Mouse (Mus musculus) myocyte (in vitro differentiated cells): Measurements from ENCODE around the gene Limch1. TPM values are rescaled to one million over a fixed set of nuclear protein-coding genes. Genes with fewer than 3 reads are reported as not detected.

ENCODE experiments used
- H3K27me3 ChIP-seq: one replicate; pipeline ENCODE4 v1.6.1; 2011; ENCODE audit not compliant: control insufficient read depth, insufficient read depth, insufficient read length
- H3K36me3 ChIP-seq: one replicate; pipeline ENCODE4 v1.6.1; 2011; ENCODE audit not compliant: control insufficient read depth, insufficient read depth
- H3K4me2 ChIP-seq: one replicate; pipeline ENCODE4 v1.6.1; 2011; ENCODE audit warnings: low read depth, control low read depth
- H3K4me3 ChIP-seq: one replicate; pipeline ENCODE4 v1.5.1; 2011; ENCODE audit warnings: mild to moderate bottlenecking, control low read depth, moderate library complexity
- H3K79me2 ChIP-seq: one replicate; pipeline ENCODE4 v1.6.1; 2011; ENCODE audit not compliant: control insufficient read depth, insufficient read depth
- H3ac ChIP-seq: one replicate; pipeline ENCODE4 v1.6.1; 2011; ENCODE audit not compliant: control insufficient read depth, insufficient read length
- CEBPB ChIP-seq: IDR thresholded peaks from 2 replicates; pipeline ENCODE4 v1.6.1; 2011; ENCODE audit warnings: mild to moderate bottlenecking, moderate library complexity; ENCODE audit not compliant: poor library complexity, insufficient read depth, severe bottlenecking
- E2F4 ChIP-seq: IDR thresholded peaks from one replicate; pipeline ENCODE4 v1.6.1; 2011; ENCODE audit warnings: mild to moderate bottlenecking, control low read depth, moderate library complexity; ENCODE audit not compliant: insufficient read depth
- MAX ChIP-seq: IDR thresholded peaks from one replicate; pipeline ENCODE4 v1.6.1; 2011; ENCODE audit warnings: low read depth, mild to moderate bottlenecking, control low read depth
- MYOD1 ChIP-seq, 3 experiments: IDR thresholded peaks; one replicate each; pipeline ENCODE4 v1.6.1; 2011; ENCODE audit warnings: control low read depth in 2 of 3, low read depth in 2 of 3, mild to moderate bottlenecking in 2 of 3, moderate library complexity in 1 of 3; ENCODE audit not compliant: insufficient read length in 2 of 3, control insufficient read depth in 1 of 3
- MYOG ChIP-seq, 3 experiments: IDR thresholded peaks; one replicate each; pipeline ENCODE4 v1.6.1; 2011; ENCODE audit warnings: control low read depth in 2 of 3, low read depth in 2 of 3, mild to moderate bottlenecking in 2 of 3; ENCODE audit not compliant: insufficient read length in 2 of 3, control insufficient read depth in 1 of 3, insufficient read depth in 1 of 3
- POLR2A ChIP-seq: IDR thresholded peaks from one replicate; pipeline ENCODE4 v1.6.1; 2011; ENCODE audit warnings: low read depth, mild to moderate bottlenecking, control low read depth, moderate library complexity; ENCODE audit not compliant: insufficient read length
- POLR2AphosphoS2 ChIP-seq: IDR thresholded peaks from one replicate; pipeline ENCODE4 v1.6.1; 2011; ENCODE audit warnings: low read depth, control low read depth; ENCODE audit not compliant: insufficient read length
- REST ChIP-seq: IDR thresholded peaks from one replicate; pipeline ENCODE4 v1.6.1; 2011; ENCODE audit warnings: mild to moderate bottlenecking, control low read depth, moderate library complexity; ENCODE audit not compliant: insufficient read depth, insufficient read length
- SRF ChIP-seq: IDR thresholded peaks from one replicate; pipeline ENCODE4 v1.6.1; 2011; ENCODE audit warnings: low read depth; ENCODE audit not compliant: control insufficient read depth, insufficient read length
- TCF12 ChIP-seq: IDR thresholded peaks from one replicate; pipeline ENCODE4 v1.6.1; 2011; ENCODE audit warnings: mild to moderate bottlenecking, control low read depth; ENCODE audit not compliant: poor library complexity, insufficient read depth, severe bottlenecking
- TCF3 ChIP-seq: IDR thresholded peaks from one replicate; pipeline ENCODE4 v1.6.1; 2011; ENCODE audit warnings: low read depth, control low read depth; ENCODE audit not compliant: insufficient read length
- USF1 ChIP-seq: IDR thresholded peaks from one replicate; pipeline ENCODE4 v1.6.1; 2011; ENCODE audit warnings: low read depth, mild to moderate bottlenecking, control low read depth, moderate library complexity
- polyA plus RNA-seq: library from polyadenylated mRNA; unstranded; fragments of >200 nt; fragmentation: generic; extraction: Trizol; gene quantifications from one replicate; pipeline ENCODE4 v1.2.1, GENCODE M21; 2012; ENCODE audit warnings: missing spikeins

The Limch1 gene
- polyA plus RNA-seq, 1 experiment = 0.79 TPM

GRCm38 (mm10) chr5:66988926-66989325 lies 243.3 kb downstream of the Limch1 start:
- Histone ChIP-seq H3K27me3 (no peaks in the 10 kb centered on the region), H3K79me2 (no peaks in the 10 kb centered on the region), H3K4me3 (no peak overlapping the region), H3K4me2 (no peak overlapping the region), H3ac (no peak overlapping the region), H3K36me3 (no peaks in the 10 kb centered on the region)
- TF ChIP-seq MYOD1 (IDR thresholded peaks at IDR 0.05; ENCODE audit: control insufficient read depth in 1 of 3, insufficient read length in 2 of 3, low read depth in 2 of 3) (no peak), TCF12 (no peak), E2F4 (no peak), POLR2A (no peak), POLR2AphosphoS2 (no peak), CEBPB (no peak), USF1 (no peak), MYOG (IDR thresholded peaks at IDR 0.05; ENCODE audit: control insufficient read depth in 1 of 3, insufficient read depth in 1 of 3, insufficient read length in 2 of 3, low read depth in 2 of 3) (no peak), TCF3 (no peak), REST (no peak), SRF (no peak)

- Histone ChIP-seq H3K36me3 (no peaks in the 10 kb centered on the region), H3ac (no peak overlapping the region), H3K4me2 (no peak overlapping the region), H3K79me2 (no peaks in the 10 kb centered on the region), H3K27me3 (no peaks in the 10 kb centered on the region), H3K4me3 (no peak overlapping the region)
- no peak for TF ChIP-seq POLR2AphosphoS2
- no peak for TF ChIP-seq SRF
- TF ChIP-seq POLR2A = no peak
- no peak for TF ChIP-seq USF1
- TF ChIP-seq MYOD1 (IDR thresholded peaks at IDR 0.05; ENCODE audit: control insufficient read depth in 1 of 3, insufficient read length in 2 of 3, low read depth in 2 of 3) = no peak
- TF ChIP-seq TCF3 = no peak
- TF ChIP-seq MYOG (IDR thresholded peaks at IDR 0.05; ENCODE audit: control insufficient read depth in 1 of 3, insufficient read depth in 1 of 3, insufficient read length in 2 of 3, low read depth in 2 of 3) = no peak
- TF ChIP-seq TCF12 = no peak
- TF ChIP-seq CEBPB = no peak
- TF ChIP-seq E2F4 = no peak
- TF ChIP-seq MAX = no peak
- TF ChIP-seq REST = no peak
These were observed 243.9 kb downstream of the Limch1 start for GRCm38 (mm10) chr5:66989531-66989930.

- no peaks in the 10 kb centered on the region for H3K36me3 ChIP-seq
These were observed 246.8 kb downstream of the Limch1 start for GRCm38 (mm10) chr5:66992401-66992800.

GRCm38 (mm10) chr5:66993076-66993475 lies 247.4 kb downstream of the Limch1 start:
- H3K4me2 ChIP-seq = no peak overlapping the region
- TF ChIP-seq TCF3 = no peak
- TF ChIP-seq REST = no peak
- H3K79me2 ChIP-seq = no peaks in the 10 kb centered on the region
- H3K27me3 ChIP-seq = peaks cover 15% of the 10 kb centered on the region
- no peaks in the 10 kb centered on the region for H3K36me3 ChIP-seq
- no peak overlapping the region for H3ac ChIP-seq
- no peak overlapping the region for H3K4me3 ChIP-seq

More at GRCm38 (mm10) chr5:66992401-66992800, 246.8 kb downstream of the Limch1 start:
- Histone ChIP-seq H3K4me3 (no peak overlapping the region), H3K27me3 (peaks cover 8% of the 10 kb centered on the region), H3K4me2 (no peak overlapping the region), H3ac (no peak overlapping the region), H3K79me2 (no peaks in the 10 kb centered on the region)
- TF ChIP-seq MYOG (IDR thresholded peaks at IDR 0.05; ENCODE audit: control insufficient read depth in 1 of 3, insufficient read depth in 1 of 3, insufficient read length in 2 of 3, low read depth in 2 of 3) (no peak), USF1 (no peak), MAX (no peak), TCF3 (no peak), TCF12 (no peak), REST (no peak), MYOD1 (IDR thresholded peaks at IDR 0.05; ENCODE audit: control insufficient read depth in 1 of 3, insufficient read length in 2 of 3, low read depth in 2 of 3) (no peak), E2F4 (no peak), POLR2AphosphoS2 (no peak), CEBPB (no peak), POLR2A (no peak), SRF (no peak)

- Histone ChIP-seq H3K36me3 (no peaks in the 10 kb centered on the region), H3ac (no peak overlapping the region), H3K79me2 (no peaks in the 10 kb centered on the region), H3K27me3 (peaks cover 21% of the 10 kb centered on the region), H3K4me2 (no peak overlapping the region), H3K4me3 (no peak overlapping the region)
- TF ChIP-seq MYOG (IDR thresholded peaks at IDR 0.05; ENCODE audit: control insufficient read depth in 1 of 3, insufficient read depth in 1 of 3, insufficient read length in 2 of 3, low read depth in 2 of 3) (no peak), POLR2A (no peak), USF1 (no peak), SRF (no peak), MAX (no peak), E2F4 (no peak), REST (no peak), MYOD1 (IDR thresholded peaks at IDR 0.05; ENCODE audit: control insufficient read depth in 1 of 3, insufficient read length in 2 of 3, low read depth in 2 of 3) (no peak), TCF3 (no peak), CEBPB (no peak), POLR2AphosphoS2 (no peak)
These were observed 250.5 kb downstream of the Limch1 start for GRCm38 (mm10) chr5:66996124-66996523.
